Mouse (Mus musculus): ENCODE data around the gene Cnksr3. TPM values are rescaled to one million over a fixed set of nuclear protein-coding genes. Genes with fewer than 3 reads are reported as not detected.
A peak's percentile ranks its signal among the peaks of the same experiment; 100 is the strongest.

Gene Cnksr3
- polyA plus RNA-seq, 1 experiment from 2014 or later: 11.0 TPM

- H3K4me3 ChIP-seq (ENCODE audit: low read length): no peak overlapping the region
- WGBS: 91% methylated on average over 4 of the region's 4 CpGs
- H3K27ac ChIP-seq (ENCODE audit: low read length): no peak overlapping the region
- no peak overlapping the region for H3K9ac ChIP-seq (ENCODE audit: low read length)
- peaks cover 14% of the 10 kb centered on the region for H3K4me1 ChIP-seq (replicated peaks; ENCODE audit: control insufficient read depth, insufficient read depth, low read length)
- no peak for ATAC-seq (ENCODE audit: low read depth)
- peaks cover 22% of the 10 kb centered on the region for H3K36me3 ChIP-seq (ENCODE audit: control insufficient read depth, insufficient read depth, low read length)
- H3K4me2 ChIP-seq (ENCODE audit: low read depth, low read length): no peak overlapping the region
- H3K9me3 ChIP-seq (ENCODE audit: control insufficient read depth, low read length): no peaks in the 10 kb centered on the region
- H3K27me3 ChIP-seq (ENCODE audit: control insufficient read depth, insufficient read depth, low read depth, low read length): no peaks in the 10 kb centered on the region
Observed at GRCm38 (mm10) chr10:7122294-7122693, 89.7 kb downstream of the Cnksr3 start.

- Histone ChIP-seq H3K36me3 (ENCODE audit: control insufficient read depth, insufficient read depth, low read length) (peaks cover 17% of the 10 kb centered on the region), H3K27ac (ENCODE audit: low read length) (no peak overlapping the region), H3K4me1 (replicated peaks; ENCODE audit: control insufficient read depth, insufficient read depth, low read length) (peaks cover 9% of the 10 kb centered on the region), H3K4me2 (ENCODE audit: low read depth, low read length) (no peak overlapping the region), H3K27me3 (ENCODE audit: control insufficient read depth, insufficient read depth, low read depth, low read length) (no peaks in the 10 kb centered on the region), H3K9me3 (ENCODE audit: control insufficient read depth, low read length) (no peaks in the 10 kb centered on the region), H3K4me3 (ENCODE audit: low read length) (no peak overlapping the region), H3K9ac (ENCODE audit: low read length) (no peak overlapping the region)
- no peak for ATAC-seq (ENCODE audit: low read depth)
- 89% methylated on average over 13 of the region's 13 CpGs for WGBS
Observed at GRCm38 (mm10) chr10:7120206-7120605, 91.8 kb downstream of the Cnksr3 start.

GRCm38 (mm10) chr10:7118258-7119077 is 93.6 kb downstream of the Cnksr3 start:
- Histone ChIP-seq H3K4me2 (ENCODE audit: low read depth, low read length) (no peak overlapping the region), H3K4me3 (ENCODE audit: low read length) (no peak overlapping the region), H3K36me3 (ENCODE audit: control insufficient read depth, insufficient read depth, low read length) (peaks cover 15% of the 10 kb centered on the region), H3K27ac (ENCODE audit: low read length) (peak overlapping the region; percentile 58), H3K9ac (ENCODE audit: low read length) (no peak overlapping the region), H3K9me3 (ENCODE audit: control insufficient read depth, low read length) (no peaks in the 10 kb centered on the region), H3K4me1 (replicated peaks; ENCODE audit: control insufficient read depth, insufficient read depth, low read length) (peaks cover 9% of the 10 kb centered on the region), H3K27me3 (ENCODE audit: control insufficient read depth, insufficient read depth, low read depth, low read length) (no peaks in the 10 kb centered on the region)
- WGBS: 46% methylated on average over 10 of the region's 10 CpGs
- peak; percentile 95 for ATAC-seq (ENCODE audit: low read depth)

GRCm38 (mm10) chr10:7117785-7118184 is 94.3 kb downstream of the Cnksr3 start:
- H3K27ac ChIP-seq (ENCODE audit: low read length): peak overlapping the region; percentile 48; the same call in 1 of the 2 replicates
- peaks cover 9% of the 10 kb centered on the region for H3K4me1 ChIP-seq (replicated peaks; ENCODE audit: control insufficient read depth, insufficient read depth, low read length)
- H3K9me3 ChIP-seq (ENCODE audit: control insufficient read depth, low read length): no peaks in the 10 kb centered on the region
- H3K36me3 ChIP-seq (ENCODE audit: control insufficient read depth, insufficient read depth, low read length): peaks cover 15% of the 10 kb centered on the region
- H3K4me3 ChIP-seq (ENCODE audit: low read length): no peak overlapping the region
- no peak overlapping the region for H3K4me2 ChIP-seq (ENCODE audit: low read depth, low read length)
- H3K9ac ChIP-seq (ENCODE audit: low read length): no peak overlapping the region
- 43% methylated on average over 7 of the region's 7 CpGs for WGBS
- no peak for ATAC-seq (ENCODE audit: low read depth)
- H3K27me3 ChIP-seq (ENCODE audit: control insufficient read depth, insufficient read depth, low read depth, low read length): no peaks in the 10 kb centered on the region

- WGBS: 80% methylated on average over 5 of the region's 5 CpGs
- peaks cover 9% of the 10 kb centered on the region for H3K4me1 ChIP-seq (replicated peaks; ENCODE audit: control insufficient read depth, insufficient read depth, low read length)
- H3K9me3 ChIP-seq (ENCODE audit: control insufficient read depth, low read length): no peaks in the 10 kb centered on the region
- no peak for ATAC-seq (ENCODE audit: low read depth)
- no peak overlapping the region for H3K4me2 ChIP-seq (ENCODE audit: low read depth, low read length)
- no peak overlapping the region for H3K27ac ChIP-seq (ENCODE audit: low read length)
- no peak overlapping the region for H3K9ac ChIP-seq (ENCODE audit: low read length)
- peaks cover 6% of the 10 kb centered on the region for H3K36me3 ChIP-seq (ENCODE audit: control insufficient read depth, insufficient read depth, low read length)
- no peak overlapping the region for H3K4me3 ChIP-seq (ENCODE audit: low read length)
- H3K27me3 ChIP-seq (ENCODE audit: control insufficient read depth, insufficient read depth, low read depth, low read length): no peaks in the 10 kb centered on the region
Observed at GRCm38 (mm10) chr10:7114796-7115195, 97.2 kb downstream of the Cnksr3 start.

- H3K4me2 ChIP-seq (ENCODE audit: low read depth, low read length): no peak overlapping the region
- WGBS: 82% methylated on average over 4 of the region's 4 CpGs
- 0 out of 2 replicates have a peak, but pooled peaks cover 2% of the 10 kb centered on the region for H3K36me3 ChIP-seq (ENCODE audit: control insufficient read depth, insufficient read depth, low read length)
- ATAC-seq (ENCODE audit: low read depth): no peak
- no peaks in the 10 kb centered on the region for H3K9me3 ChIP-seq (ENCODE audit: control insufficient read depth, low read length)
- no peaks in the 10 kb centered on the region for H3K27me3 ChIP-seq (ENCODE audit: control insufficient read depth, insufficient read depth, low read depth, low read length)
- H3K4me3 ChIP-seq (ENCODE audit: low read length): no peak overlapping the region
- no peak overlapping the region for H3K27ac ChIP-seq (ENCODE audit: low read length)
- peaks cover 6% of the 10 kb centered on the region for H3K4me1 ChIP-seq (replicated peaks; ENCODE audit: control insufficient read depth, insufficient read depth, low read length)
- H3K9ac ChIP-seq (ENCODE audit: low read length): no peak overlapping the region
Observed at GRCm38 (mm10) chr10:7113747-7114146, 98.3 kb downstream of the Cnksr3 start.

- Histone ChIP-seq H3K9ac (ENCODE audit: low read length) (no peak overlapping the region), H3K4me1 (replicated peaks; ENCODE audit: control insufficient read depth, insufficient read depth, low read length) (peaks cover under 1% of the 10 kb centered on the region; the same call in 1 of the 2 replicates), H3K9me3 (ENCODE audit: control insufficient read depth, low read length) (no peaks in the 10 kb centered on the region), H3K4me2 (ENCODE audit: low read depth, low read length) (no peak overlapping the region), H3K4me3 (ENCODE audit: low read length) (no peak overlapping the region), H3K27ac (ENCODE audit: low read length) (no peak overlapping the region), H3K27me3 (ENCODE audit: control insufficient read depth, insufficient read depth, low read depth, low read length) (no peaks in the 10 kb centered on the region), H3K36me3 (ENCODE audit: control insufficient read depth, insufficient read depth, low read length) (0 out of 2 replicates have a peak, but pooled peaks cover 2% of the 10 kb centered on the region)
- WGBS: 88% methylated on average over 1 of the region's 1 CpGs
- no peak for ATAC-seq (ENCODE audit: low read depth)
Observed at GRCm38 (mm10) chr10:7113144-7113543, 98.9 kb downstream of the Cnksr3 start.

- Histone ChIP-seq H3K27me3 (ENCODE audit: control insufficient read depth, insufficient read depth, low read depth, low read length) (no peaks in the 10 kb centered on the region), H3K27ac (ENCODE audit: low read length) (no peak overlapping the region), H3K9ac (ENCODE audit: low read length) (no peak overlapping the region), H3K4me3 (ENCODE audit: low read length) (no peak overlapping the region), H3K4me2 (ENCODE audit: low read depth, low read length) (no peak overlapping the region), H3K36me3 (ENCODE audit: control insufficient read depth, insufficient read depth, low read length) (0 out of 2 replicates have a peak, but pooled peaks cover under 1% of the 10 kb centered on the region), H3K4me1 (replicated peaks; ENCODE audit: control insufficient read depth, insufficient read depth, low read length) (no peaks in the 10 kb centered on the region), H3K9me3 (ENCODE audit: control insufficient read depth, low read length) (no peaks in the 10 kb centered on the region)
- 84% methylated on average over 6 of the region's 6 CpGs for WGBS
- no peak for ATAC-seq (ENCODE audit: low read depth)
Observed at GRCm38 (mm10) chr10:7111462-7112000, 100.5 kb downstream of the Cnksr3 start.

- no peak for ATAC-seq (ENCODE audit: low read depth)
Observed at GRCm38 (mm10) chr10:7103872-7104271, 108.2 kb downstream of the Cnksr3 start.

More at GRCm38 (mm10) chr10:7103872-7104271, 108.2 kb downstream of the Cnksr3 start:
- no peaks in the 10 kb centered on the region for H3K27me3 ChIP-seq (ENCODE audit: control insufficient read depth, insufficient read depth, low read depth, low read length)
- H3K9ac ChIP-seq (ENCODE audit: low read length): no peak overlapping the region
- H3K4me1 ChIP-seq (replicated peaks; ENCODE audit: control insufficient read depth, insufficient read depth, low read length): no peaks in the 10 kb centered on the region
- WGBS: 44% methylated on average over 1 of the region's 1 CpGs
- H3K4me3 ChIP-seq (ENCODE audit: low read length): no peak overlapping the region
- no peaks in the 10 kb centered on the region for H3K36me3 ChIP-seq (ENCODE audit: control insufficient read depth, insufficient read depth, low read length)
- no peaks in the 10 kb centered on the region for H3K9me3 ChIP-seq (ENCODE audit: control insufficient read depth, low read length)
- H3K27ac ChIP-seq (ENCODE audit: low read length): no peak overlapping the region
- H3K4me2 ChIP-seq (ENCODE audit: low read depth, low read length): no peak overlapping the region

All from lung, embryonic 16.5 days (tissue).